Mouse (Mus musculus) liver, embryonic 16.5 days (tissue): ENCODE results near the gene Aldh3a2. TPM values are rescaled to one million over a fixed set of nuclear protein-coding genes. Genes with fewer than 3 reads are reported as not detected.
"Not testable (repeated sequence)": the region's sequence is repeated elsewhere in the genome, so short reads cannot be mapped to it uniquely, and the experiment has no call there.

Experiments used
- ATAC-seq: fragments of 200-750 bp; cut with Nextera tagmentation; 2 replicates; pipeline ENCODE4 v1.8.0; 2017; ENCODE audit warnings: low read depth, mild to moderate bottlenecking, moderate number of reproducible peaks, moderate library complexity
- H3K27ac ChIP-seq: fragments of 300-500 bp; sonication (generic); 2 replicates; pipeline ENCODE4 v1.5.1; 2014; ENCODE audit warnings: mild to moderate bottlenecking, low read length
- H3K27me3 ChIP-seq: fragments of 300-500 bp; sonication (generic); 2 replicates; pipeline ENCODE4 v1.6.1; 2014; ENCODE audit warnings: low read depth, low read length, mixed read lengths; ENCODE audit not compliant: control insufficient read depth, insufficient read depth
- H3K36me3 ChIP-seq: fragments of 300-500 bp; sonication (generic); 2 replicates; pipeline ENCODE4 v1.6.1; 2014; ENCODE audit warnings: mild to moderate bottlenecking; ENCODE audit not compliant: control insufficient read depth, insufficient read depth
- H3K4me1 ChIP-seq: fragments of 300-500 bp; sonication (generic); 2 replicates; pipeline ENCODE4 v1.6.1; 2014; ENCODE audit warnings: low read depth, low read length, mixed read lengths; ENCODE audit not compliant: control insufficient read depth
- H3K4me2 ChIP-seq: fragments of 300-500 bp; sonication (generic); 2 replicates; pipeline ENCODE4 v1.6.1; 2014; ENCODE audit warnings: low read depth, low read length, mixed read lengths
- H3K4me3 ChIP-seq: fragments of 300-500 bp; sonication (generic); 2 replicates; pipeline ENCODE4 v1.5.1; 2014; ENCODE audit warnings: low read depth, mild to moderate bottlenecking, low read length
- H3K9ac ChIP-seq: fragments of 300-500 bp; sonication (generic); 2 replicates; pipeline ENCODE4 v1.6.1; 2014; ENCODE audit warnings: low read depth, low read length
- H3K9me3 ChIP-seq: fragments of 300-500 bp; sonication (generic); replicated peaks from 2 replicates; pipeline ENCODE4 v1.6.1; 2016; ENCODE audit warnings: low read length; ENCODE audit not compliant: control insufficient read depth
- WGBS: fragments of 180-500 bp; shearing (Covaris S2); extraction: QIAGEN DNeasy Blood & Tissue Kit; methylation state at CpG from one replicate; pipeline ENCODE4 v1.1.7; 2014; ENCODE audit not compliant: insufficient replicate concordance; 5-methylcytosine and 5-hydroxymethylcytosine counted together
- polyA plus RNA-seq: library from polyadenylated mRNA; unstranded; fragments of >200 nt; fragmentation: Nextera tagmentation; extraction: Ambion mirVana; gene quantifications from 2 replicates; pipeline ENCODE4 v1.2.1, GENCODE M21; 2015

The Aldh3a2 gene
- polyA plus RNA-seq, 1 experiment from 2014 or later: 40.9 TPM

DNA sequence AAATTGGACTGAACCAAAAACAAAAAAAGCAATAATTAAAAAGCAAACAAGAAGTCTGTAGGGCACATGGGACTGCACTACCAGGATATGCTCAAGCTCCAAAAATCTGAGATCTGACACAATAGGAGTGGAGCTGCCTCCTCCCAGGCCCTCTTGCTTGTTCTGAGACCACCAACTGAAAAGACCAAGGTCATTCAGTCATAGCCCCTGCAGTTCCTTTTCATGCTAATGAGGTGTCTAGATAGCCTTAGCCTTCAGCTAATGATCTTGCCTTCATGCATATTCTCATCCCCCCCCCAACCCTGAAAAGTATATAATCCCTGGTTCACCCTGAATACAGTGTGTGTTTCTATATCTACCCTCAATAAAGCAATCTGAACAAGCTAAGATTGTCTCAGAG is 85.6 kb downstream of the Aldh3a2 start:
- no peaks in the 10 kb centered on the region for H3K36me3 ChIP-seq
- H3K4me1 ChIP-seq: no peaks in the 10 kb centered on the region
- no peak overlapping the region for H3K27ac ChIP-seq
- no peak for ATAC-seq
- H3K9ac ChIP-seq: no peak overlapping the region
- no peaks in the 10 kb centered on the region for H3K9me3 ChIP-seq
- no peaks in the 10 kb centered on the region for H3K27me3 ChIP-seq
- H3K4me3 ChIP-seq: no peak overlapping the region
- H3K4me2 ChIP-seq: no peak overlapping the region

- no peaks in the 10 kb centered on the region for H3K27me3 ChIP-seq
- H3K4me1 ChIP-seq: peaks cover 5% of the 10 kb centered on the region
- no peak for ATAC-seq
- H3K9ac ChIP-seq: no peak overlapping the region
- no peak overlapping the region for H3K4me3 ChIP-seq
- no peaks in the 10 kb centered on the region for H3K9me3 ChIP-seq
- H3K4me2 ChIP-seq: no peak overlapping the region
- no peaks in the 10 kb centered on the region for H3K36me3 ChIP-seq
- WGBS: 78% methylated on average over 3 of the region's 3 CpGs
- H3K27ac ChIP-seq: no peak overlapping the region
Observed at GRCm38 (mm10) chr11:61180361-61180760, 86.9 kb downstream of the Aldh3a2 start.

DNA sequence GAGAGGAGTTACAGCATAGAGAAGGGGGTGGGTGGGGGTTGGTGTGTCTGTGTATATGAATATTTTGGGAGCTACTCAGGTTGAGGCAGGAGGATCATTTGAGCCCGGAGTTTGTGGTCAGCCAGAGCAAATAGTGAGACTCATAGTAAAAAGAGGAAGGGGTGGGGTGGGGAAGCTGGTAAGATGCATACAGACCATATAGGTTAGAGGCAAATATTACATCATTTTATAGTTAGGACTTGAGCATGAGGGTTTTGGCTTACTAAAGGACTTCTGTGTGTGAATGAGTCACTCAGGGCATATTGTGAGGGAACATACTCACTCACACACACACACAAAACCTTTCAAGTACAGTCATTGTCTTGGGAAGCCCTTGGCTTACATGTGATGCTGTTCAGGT is 90.9 kb downstream of the Aldh3a2 start:
- no peaks in the 10 kb centered on the region for H3K36me3 ChIP-seq
- H3K27ac ChIP-seq: no peak overlapping the region
- H3K4me2 ChIP-seq: no peak overlapping the region
- H3K9me3 ChIP-seq: no peaks in the 10 kb centered on the region
- 13% methylated on average over 1 of the region's 1 CpGs for WGBS
- no peaks in the 10 kb centered on the region for H3K27me3 ChIP-seq
- peaks cover 19% of the 10 kb centered on the region for H3K4me1 ChIP-seq
- no peak overlapping the region for H3K9ac ChIP-seq
- H3K4me3 ChIP-seq: no peak overlapping the region
- ATAC-seq: no peak

- H3K4me2 ChIP-seq: peak overlapping the region; percentile 99
Observed at GRCm38 (mm10) chr11:61175778-61176177, 91.5 kb downstream of the Aldh3a2 start.

GRCm38 (mm10) chr11:61174821-61175658 is 92.2 kb downstream of the Aldh3a2 start, which contains the start of gene Usp22:
Gene Usp22 (minus strand): TSS chr11:61175055.
- Histone ChIP-seq H3K9me3 (no peaks in the 10 kb centered on the region), H3K36me3 (no peaks in the 10 kb centered on the region), H3K4me1 (peaks cover 19% of the 10 kb centered on the region), H3K27ac (peak within 1 kb of the TSS; percentile 85), H3K4me2 (peak within 1 kb of the TSS; percentile 99), H3K27me3 (no peaks in the 10 kb centered on the region), H3K9ac (peak within 1 kb of the TSS; percentile 96), H3K4me3 (peak within 1 kb of the TSS; percentile 83)
- WGBS: under 1% methylated on average over 69 of the region's 69 CpGs
- peak; percentile 94 for ATAC-seq

More at GRCm38 (mm10) chr11:61175778-61176177, 91.5 kb downstream of the Aldh3a2 start:
- 58% methylated on average over 5 of the region's 5 CpGs for WGBS
- Histone ChIP-seq H3K4me1 (peaks cover 19% of the 10 kb centered on the region), H3K27ac (peak overlapping the region; percentile 32; the same call in 1 of the 2 replicates), H3K4me3 (no peak overlapping the region), H3K36me3 (no peaks in the 10 kb centered on the region), H3K27me3 (no peaks in the 10 kb centered on the region), H3K9me3 (no peaks in the 10 kb centered on the region), H3K9ac (no peak overlapping the region)
- no peak for ATAC-seq

DNA sequence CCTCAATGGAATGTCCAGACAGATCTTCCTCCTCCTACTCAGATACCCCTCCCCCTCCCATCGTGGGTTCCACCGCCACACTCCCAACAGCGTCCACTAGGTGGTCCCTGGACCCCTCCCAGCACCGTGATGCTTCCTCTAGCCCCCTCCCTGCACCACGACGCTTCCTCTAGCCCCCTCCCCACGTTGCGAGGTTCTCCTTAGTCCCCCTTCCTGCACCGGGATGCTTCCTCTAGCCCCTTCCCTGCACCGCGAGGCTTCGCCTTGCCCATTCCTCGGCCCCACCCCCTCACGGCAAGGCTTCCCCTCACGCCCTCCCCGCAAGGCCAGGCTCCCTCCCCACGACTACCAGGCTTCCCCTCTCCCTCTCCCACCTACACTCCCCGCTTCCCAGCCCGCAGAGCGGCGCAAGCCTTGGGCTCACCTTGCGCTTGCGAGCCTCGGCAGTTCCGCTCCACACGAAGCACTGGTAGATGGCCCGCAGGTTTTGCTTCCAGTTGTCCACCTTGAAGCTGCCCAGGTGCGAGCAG is 92.9 kb downstream of the Aldh3a2 start:
- no peak for ATAC-seq
- H3K4me1 ChIP-seq: peaks cover 19% of the 10 kb centered on the region
- no peaks in the 10 kb centered on the region for H3K9me3 ChIP-seq
- H3K27ac ChIP-seq: peak overlapping the region; percentile 85
- H3K27me3 ChIP-seq: no peaks in the 10 kb centered on the region
- H3K36me3 ChIP-seq: no peaks in the 10 kb centered on the region
- H3K9ac ChIP-seq: peak overlapping the region; percentile 96
- H3K4me3 ChIP-seq: peak overlapping the region; percentile 83
- 1% methylated on average over 28 of the region's 28 CpGs for WGBS
- H3K4me2 ChIP-seq: peak overlapping the region; percentile 99

GRCm38 (mm10) chr11:61173477-61173876 is 93.8 kb downstream of the Aldh3a2 start:
- not testable (repeated sequence) for H3K9me3 ChIP-seq, H3K36me3 ChIP-seq, H3K9ac ChIP-seq, H3K27ac ChIP-seq, H3K4me3 ChIP-seq, H3K27me3 ChIP-seq, ATAC-seq
- Histone ChIP-seq H3K4me2 (peak overlapping the region; percentile 99; the same call in 1 of the 2 replicates), H3K4me1 (peaks cover 19% of the 10 kb centered on the region)
- 46% methylated on average over 15 of the region's 15 CpGs for WGBS
